Mouse (Mus musculus) layer of hippocampus, postnatal 36 days (tissue): ENCODE results near the gene Zfp697. TPM values are rescaled to one million over a fixed set of nuclear protein-coding genes. Genes with fewer than 3 reads are reported as not detected.
"Not testable (repeated sequence)": the region's sequence is repeated elsewhere in the genome, so short reads cannot be mapped to it uniquely, and the experiment has no call there.

Experiments
- DNase-seq, 2 experiments: peaks; one replicate each; pipeline ENCODE4 v3.0.0; 2022
- total RNA-seq, 2 experiments: library from RNA; stranded (reverse); gene quantifications; 2 replicates each; pipeline ENCODE4 v1.2.3; 2021

Zfp697 gene
- total RNA-seq, 2 experiments from 2014 or later = 27.8 to 28.2 TPM

GRCm38 (mm10) chr3:98422926-98423325 is 40.7 kb downstream of the Zfp697 start:
- DNase-seq = no peak

GRCm38 (mm10) chr3:98426749-98427148 is 44.5 kb downstream of the Zfp697 start:
- no peak for DNase-seq

GRCm38 (mm10) chr3:98427260-98427599 is 45.0 kb downstream of the Zfp697 start:
- DNase-seq = no peak

GRCm38 (mm10) chr3:98427600-98428448 is 45.6 kb downstream of the Zfp697 start:
- peak; percentile 86 to 87 for DNase-seq

- DNase-seq = no peak
Observed at GRCm38 (mm10) chr3:98428449-98428775, 46.2 kb downstream of the Zfp697 start.

- no peak for DNase-seq
Observed at GRCm38 (mm10) chr3:98428928-98429525, 46.8 kb downstream of the Zfp697 start.

- DNase-seq = no peak
Observed at GRCm38 (mm10) chr3:98434088-98434816, 52.0 kb downstream of the Zfp697 start.

- no peak for DNase-seq
Observed at GRCm38 (mm10) chr3:98435030-98435429, 52.8 kb downstream of the Zfp697 start.

- DNase-seq = not testable (repeated sequence)
Observed at GRCm38 (mm10) chr3:98442245-98442644, 60.0 kb downstream of the Zfp697 start.

GRCm38 (mm10) chr3:98443149-98443779 is 61.0 kb downstream of the Zfp697 start:
- DNase-seq = not testable (repeated sequence)

- not testable (repeated sequence) for DNase-seq
Observed at GRCm38 (mm10) chr3:98443924-98444323, 61.7 kb downstream of the Zfp697 start.

- DNase-seq = not testable (repeated sequence)
Observed at GRCm38 (mm10) chr3:98453786-98454185, 71.5 kb downstream of the Zfp697 start.

GRCm38 (mm10) chr3:98457026-98457425 is 74.8 kb downstream of the Zfp697 start, which contains the start of gene Gm4450:
Gene Gm4450 (minus strand): TSS chr3:98457126.
- not testable (repeated sequence) for DNase-seq

GRCm38 (mm10) chr3:98469323-98469722 is 87.1 kb downstream of the Zfp697 start:
- not testable (repeated sequence) for DNase-seq

- DNase-seq = not testable (repeated sequence)
Observed at GRCm38 (mm10) chr3:98471057-98471456, 88.8 kb downstream of the Zfp697 start.

- not testable (repeated sequence) for DNase-seq
Observed at GRCm38 (mm10) chr3:98471499-98471898, 89.2 kb downstream of the Zfp697 start.

GRCm38 (mm10) chr3:98494184-98494583 is 111.9 kb downstream of the Zfp697 start:
- not testable (repeated sequence) for DNase-seq

GRCm38 (mm10) chr3:98495055-98495454 is 112.8 kb downstream of the Zfp697 start:
- not testable (repeated sequence) for DNase-seq

- DNase-seq = not testable (repeated sequence)
Observed at GRCm38 (mm10) chr3:98496762-98497161, 114.5 kb downstream of the Zfp697 start.

- not testable (repeated sequence) for DNase-seq
Observed at GRCm38 (mm10) chr3:98497401-98497800, 115.1 kb downstream of the Zfp697 start.

GRCm38 (mm10) chr3:98507229-98507628 is 125.0 kb downstream of the Zfp697 start:
- not testable (repeated sequence) for DNase-seq

GRCm38 (mm10) chr3:98510414-98510813 is 128.2 kb downstream of the Zfp697 start, which contains the start of gene Hsd3b4:
Gene Hsd3b4 (minus strand): TSS chr3:98510514.
- not testable (repeated sequence) for DNase-seq
